Mouse (Mus musculus): ENCODE measurements around the gene Gm3880. TPM values are rescaled to one million over a fixed set of nuclear protein-coding genes. Genes with fewer than 3 reads are reported as not detected.
A peak's percentile ranks its signal among the peaks of the same experiment; 100 is the strongest.

The Gm3880 gene
- polyA plus RNA-seq, 1 experiment from 2014 or later: not detected

- peak; percentile 72 for ATAC-seq
- peak overlapping the region; percentile 56 for H3K4me3 ChIP-seq (replicated peaks; ENCODE audit: low read length)
- 19% methylated on average over 8 of the region's 8 CpGs for WGBS
- no peaks in the 10 kb centered on the region; the same call in 1 of the 2 replicates for H3K4me1 ChIP-seq (replicated peaks; ENCODE audit: control insufficient read depth, insufficient read depth, low read length)
- H3K36me3 ChIP-seq (ENCODE audit: control insufficient read depth, insufficient read depth): no peaks in the 10 kb centered on the region
- H3K4me2 ChIP-seq (ENCODE audit: low read length): peak overlapping the region; percentile 58
- H3K27ac ChIP-seq (ENCODE audit: low read length): no peak overlapping the region
- no peaks in the 10 kb centered on the region for H3K9me3 ChIP-seq (ENCODE audit: control insufficient read depth, low read length)
- peaks cover 3% of the 10 kb centered on the region; the same call in 1 of the 2 replicates for H3K27me3 ChIP-seq (replicated peaks; ENCODE audit: control insufficient read depth, insufficient read depth, low read length)
- peak overlapping the region; percentile 33; the same call in 1 of the 2 replicates for H3K9ac ChIP-seq (replicated peaks; ENCODE audit: low read depth, low read length)
Measured at GRCm38 (mm10) chrX:102644573-102644951, 42.2 kb downstream of the Gm3880 start.

- WGBS: 17% methylated on average over 59 of the region's 60 CpGs
- H3K27ac ChIP-seq (ENCODE audit: low read length): no peak within 1 kb of the TSS
- H3K4me3 ChIP-seq (replicated peaks; ENCODE audit: low read length): peak within 1 kb of the TSS; percentile 56
- ATAC-seq: peak; percentile 92
- H3K4me1 ChIP-seq (replicated peaks; ENCODE audit: control insufficient read depth, insufficient read depth, low read length): no peaks in the 10 kb centered on the region; the same call in 1 of the 2 replicates
- H3K27me3 ChIP-seq (replicated peaks; ENCODE audit: control insufficient read depth, insufficient read depth, low read length): peaks cover 3% of the 10 kb centered on the region; the same call in 1 of the 2 replicates
- no peaks in the 10 kb centered on the region for H3K9me3 ChIP-seq (ENCODE audit: control insufficient read depth, low read length)
- H3K4me2 ChIP-seq (ENCODE audit: low read length): peak within 1 kb of the TSS; percentile 58
- H3K9ac ChIP-seq (replicated peaks; ENCODE audit: low read depth, low read length): peak within 1 kb of the TSS; percentile 57
- no peaks in the 10 kb centered on the region for H3K36me3 ChIP-seq (ENCODE audit: control insufficient read depth, insufficient read depth)
Measured at GRCm38 (mm10) chrX:102643823-102644572, 42.8 kb downstream of the Gm3880 start, which contains the start of gene Phka1. Gene Phka1, minus strand, starts transcription at chrX:102644246.

Other genes with a start within 250 kb of the Gm3880 start
- gene Hdac8, start 181.6 kb downstream of the Gm3880 start, polyA plus RNA-seq (2015; fragmentation: Nextera tagmentation; extraction: Ambion mirVana): 9.9 and 12.1 TPM in 2 replicates
- gene Phka1, start 42.7 kb downstream of the Gm3880 start, polyA plus RNA-seq (2015; fragmentation: Nextera tagmentation; extraction: Ambion mirVana): 4.6 and 5.5 TPM in 2 replicates
- not detected in 2 replicates for gene Gm9112, start 20.7 kb upstream of the Gm3880 start, polyA plus RNA-seq (2015; fragmentation: Nextera tagmentation; extraction: Ambion mirVana)
- not detected in 2 replicates for gene Dmrtc1b, start 20.9 kb upstream of the Gm3880 start, polyA plus RNA-seq (2015; fragmentation: Nextera tagmentation; extraction: Ambion mirVana)
- not detected in 2 replicates for gene Dmrtc1c1, start 116.0 kb upstream of the Gm3880 start, polyA plus RNA-seq (2015; fragmentation: Nextera tagmentation; extraction: Ambion mirVana)
- not detected in 2 replicates for gene Dmrtc1c2, start 167.6 kb upstream of the Gm3880 start, polyA plus RNA-seq (2015; fragmentation: Nextera tagmentation; extraction: Ambion mirVana)
- gene 1700031F05Rik, start 181.0 kb upstream of the Gm3880 start, polyA plus RNA-seq (2015; fragmentation: Nextera tagmentation; extraction: Ambion mirVana): not detected in 2 replicates
- 1.8 TPM in 2 replicates for gene Dmrtc1a, start 221.7 kb upstream of the Gm3880 start, polyA plus RNA-seq (2015; fragmentation: Nextera tagmentation; extraction: Ambion mirVana)
- gene 1700011M02Rik, start 221.9 kb upstream of the Gm3880 start, polyA plus RNA-seq (2015; fragmentation: Nextera tagmentation; extraction: Ambion mirVana): not detected in 2 replicates
- gene 1700018G05Rik, start 241.4 kb upstream of the Gm3880 start, polyA plus RNA-seq (2015; fragmentation: Nextera tagmentation; extraction: Ambion mirVana): not detected in 2 replicates

Data from forebrain, embryonic 16.5 days (tissue).